Mouse (Mus musculus) testis, adult 10 weeks (tissue): ENCODE data around the gene B3gntl1. TPM values are rescaled to one million over a fixed set of nuclear protein-coding genes. Genes with fewer than 3 reads are reported as not detected.

Experiments used
- polyA plus RNA-seq: library from polyadenylated mRNA; stranded (reverse); fragments of 350-450 nt; fragmentation: Illumina TruSeq; extraction: RNeasy Lipid Tissue Mini Kit (QIAGEN cat#74804); gene quantifications from one replicate; pipeline ENCODE4 v1.2.3, GENCODE M21; 2014; ENCODE audit warnings: low read depth, low replicate concordance

B3gntl1 gene
- polyA plus RNA-seq = 1.2 TPM

DNA sequence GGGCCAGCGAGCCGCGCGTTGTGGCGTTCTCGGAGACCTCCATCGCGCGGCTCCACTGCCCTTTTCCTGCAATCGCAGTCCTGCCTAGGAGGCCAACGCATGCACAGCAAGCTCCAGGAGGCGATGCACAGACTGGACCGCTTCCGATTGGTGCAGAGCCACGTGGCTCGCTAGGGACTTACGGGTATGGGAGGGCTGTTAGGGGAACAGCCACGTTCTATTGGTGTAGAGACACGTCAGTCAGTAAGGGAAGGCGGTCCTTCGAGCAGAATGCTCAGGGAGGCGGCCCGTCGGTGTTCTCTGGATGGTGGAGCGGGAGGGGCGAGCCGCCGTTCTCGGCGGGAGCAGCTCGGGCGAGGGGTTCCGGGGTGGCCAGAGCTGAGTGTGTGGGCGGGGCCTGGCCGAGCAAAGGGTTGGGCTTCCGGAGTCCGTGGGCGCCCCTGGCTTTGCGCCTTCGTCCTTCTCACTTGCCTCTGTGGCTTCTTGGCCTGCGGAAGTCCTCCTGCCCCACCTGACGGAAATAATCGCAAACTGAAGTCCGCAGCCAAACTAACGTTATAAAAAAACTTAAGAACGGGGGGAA lies at the start of gene B3gntl1:
B3gntl1 (minus strand) TSS at position 164 of the 583 bp plus-strand sequence.

DNA sequence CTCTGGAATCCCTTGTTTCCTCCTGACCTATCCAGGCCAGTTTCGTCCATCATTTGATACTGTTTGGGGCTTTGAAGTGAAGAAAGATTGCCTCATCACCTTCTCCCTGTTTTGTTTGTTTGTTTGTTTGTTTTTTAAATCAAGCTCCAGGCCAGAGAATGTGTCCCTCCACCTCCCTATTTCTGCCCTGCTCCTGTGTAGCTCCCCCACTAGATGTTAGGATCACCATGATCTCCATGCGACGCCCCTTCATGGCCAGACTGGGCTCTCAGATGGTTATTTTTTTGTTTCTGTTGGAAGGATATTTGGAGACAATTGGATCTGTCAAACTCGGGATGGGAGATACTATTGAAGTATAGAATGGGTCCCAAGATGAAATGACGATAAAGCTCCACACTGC lies 28.3 kb upstream of the B3gntl1 start, which contains the start of gene Metrnl:
Metrnl (plus strand) TSS at position 301 of the 400 bp plus-strand sequence.

Other genes starting within 250 kb of the B3gntl1 start
- gene Fn3k, start 238.2 kb downstream of the B3gntl1 start, polyA plus RNA-seq = not detected
- gene Tbcd, start 221.2 kb downstream of the B3gntl1 start, polyA plus RNA-seq = 9.5 TPM
- 0.38 TPM for gene Zfp750, start 153.8 kb downstream of the B3gntl1 start, polyA plus RNA-seq
- 1.1 TPM for gene Metrnl, start 28.4 kb upstream of the B3gntl1 start, polyA plus RNA-seq
- gene Ptchd3, start 157.1 kb upstream of the B3gntl1 start, polyA plus RNA-seq = 90.9 TPM